Mouse (Mus musculus): Measurements from ENCODE around the gene Slc18a2.

- TF ChIP-seq CTCF (conservative IDR thresholded peaks at IDR 0.05 in 1 of 2, IDR thresholded peaks at IDR 0.05 in 1 of 2; ENCODE audit: low read depth in 2 of 2, low read length in 2 of 2), result no peak
- no peak for TF ChIP-seq NELFE (IDR thresholded peaks at IDR 0.05; ENCODE audit: low read depth, low read length)
- TF ChIP-seq MYC (IDR thresholded peaks at IDR 0.05; ENCODE audit: low read depth, low read length), result no peak
- no peak for TF ChIP-seq MAX (IDR thresholded peaks at IDR 0.05; ENCODE audit: low read length)
- no peak for TF ChIP-seq TCF12 (IDR thresholded peaks at IDR 0.05; ENCODE audit: low read depth, low read length)
- TF ChIP-seq POLR2A (IDR thresholded peaks at IDR 0.05; ENCODE audit: low read depth, low read length), result no peak
- no peak for TF ChIP-seq IRF4 (IDR thresholded peaks at IDR 0.05; ENCODE audit: low read depth, low read length)
- no peak for TF ChIP-seq ELF1 (IDR thresholded peaks at IDR 0.05; ENCODE audit: low read depth, low read length)
- TF ChIP-seq GABPA (IDR thresholded peaks at IDR 0.05; ENCODE audit: insufficient replicate concordance, low read depth, low read length), result no peak
- no peak for TF ChIP-seq EP300 (IDR thresholded peaks at IDR 0.05; ENCODE audit: low read length)
- TF ChIP-seq CHD2 (IDR thresholded peaks at IDR 0.05; ENCODE audit: low read length), result no peak
- TF ChIP-seq MAFK (IDR thresholded peaks at IDR 0.05; ENCODE audit: insufficient replicate concordance, low read length), result no peak
- no peak for TF ChIP-seq MAZ (IDR thresholded peaks at IDR 0.05; ENCODE audit: low read depth, low read length)
- TF ChIP-seq ZC3H11A (IDR thresholded peaks at IDR 0.05; ENCODE audit: low read depth, low read length), result no peak
Measured at GRCm38 (mm10) chr19:59241987-59242386, 18.7 kb upstream of the Slc18a2 start.

All from CH12.LX (cell line).